Mouse (Mus musculus) lung, adult 2 months (tissue): Measurements from ENCODE around the gene Syp.

Source experiments
- CTCF ChIP-seq: fragments of 200-500 bp; IDR thresholded peaks from 2 replicates; pipeline ENCODE4 v1.5.1; 2011; ENCODE audit warnings: mild to moderate bottlenecking, low read length, control low read depth; ENCODE audit not compliant: insufficient read depth
- POLR2A ChIP-seq: fragments of 200-500 bp; IDR thresholded peaks from 2 replicates; pipeline ENCODE4 v1.6.1; 2011; ENCODE audit warnings: low read depth, mild to moderate bottlenecking, control low read depth, low read length, borderline replicate concordance; ENCODE audit errors: extremely low read depth

- TF ChIP-seq POLR2A (no peak), CTCF (no peak)
Observed at GRCm38 (mm10) chrX:7664791-7665190, 26.5 kb downstream of the Syp start.
